Mouse (Mus musculus) intestine, embryonic 16.5 days (tissue): ENCODE data around the gene Pnck. TPM values are rescaled to one million over a fixed set of nuclear protein-coding genes. Genes with fewer than 3 reads are reported as not detected.
A peak's percentile ranks its signal among the peaks of the same experiment; 100 is the strongest.

Experiments
- ATAC-seq: fragments of 200-750 bp; cut with Nextera tagmentation; 2 replicates; pipeline ENCODE4 v1.8.0; 2017; ENCODE audit warnings: moderate TSS enrichment, moderate library complexity
- H3K27ac ChIP-seq: fragments of 300-500 bp; sonication (generic); 2 replicates; pipeline ENCODE4 v1.5.1; 2014; ENCODE audit warnings: mild to moderate bottlenecking, low read length
- H3K27me3 ChIP-seq: fragments of 300-500 bp; sonication (generic); replicated peaks from 2 replicates; pipeline ENCODE4 v1.6.1; 2014; ENCODE audit warnings: low read length, control low read depth, mixed read lengths; ENCODE audit not compliant: control insufficient read depth, insufficient read depth
- H3K36me3 ChIP-seq: fragments of 300-500 bp; sonication (generic); 2 replicates; pipeline ENCODE4 v1.6.1; 2014; ENCODE audit warnings: low read length, control low read depth; ENCODE audit not compliant: control insufficient read depth, insufficient read depth
- H3K4me1 ChIP-seq: fragments of 300-500 bp; sonication (generic); 2 replicates; pipeline ENCODE4 v1.6.1; 2014; ENCODE audit warnings: low read length, control low read depth, mixed read lengths; ENCODE audit not compliant: control insufficient read depth, insufficient read depth
- H3K4me2 ChIP-seq: fragments of 300-500 bp; sonication (generic); 2 replicates; pipeline ENCODE4 v1.6.1; 2014; ENCODE audit warnings: low read depth, low read length, control low read depth
- H3K4me3 ChIP-seq: fragments of 300-500 bp; sonication (generic); 2 replicates; pipeline ENCODE4 v1.5.1; 2014; ENCODE audit warnings: mild to moderate bottlenecking, low read length
- H3K9ac ChIP-seq: fragments of 300-500 bp; sonication (generic); 2 replicates; pipeline ENCODE4 v1.6.1; 2014; ENCODE audit warnings: low read depth, low read length
- H3K9me3 ChIP-seq: fragments of 300-500 bp; sonication (generic); 2 replicates; pipeline ENCODE4 v1.6.1; 2016; ENCODE audit warnings: low read length, control low read depth; ENCODE audit not compliant: control insufficient read depth
- WGBS: fragments of 180-500 bp; shearing (Covaris S2); extraction: QIAGEN DNeasy Blood & Tissue Kit; methylation state at CpG from one replicate; pipeline ENCODE4 v1.1.7; 2014; 5-methylcytosine and 5-hydroxymethylcytosine counted together
- polyA plus RNA-seq: library from polyadenylated mRNA; unstranded; fragments of >200 nt; fragmentation: Nextera tagmentation; extraction: Ambion mirVana; gene quantifications from 2 replicates; pipeline ENCODE4 v1.2.1, GENCODE M21; 2015

Gene Pnck
- polyA plus RNA-seq, 1 experiment from 2014 or later, result 11.4 TPM

- no peaks in the 10 kb centered on the region for H3K9me3 ChIP-seq
- ATAC-seq, result no peak
- no peak overlapping the region for H3K9ac ChIP-seq
- no peaks in the 10 kb centered on the region for H3K4me1 ChIP-seq
- H3K4me3 ChIP-seq, result no peak overlapping the region
- no peak overlapping the region for H3K4me2 ChIP-seq
- 80% methylated on average over 6 of the region's 6 CpGs for WGBS
- H3K27ac ChIP-seq, result no peak overlapping the region
- no peaks in the 10 kb centered on the region for H3K27me3 ChIP-seq
- no peaks in the 10 kb centered on the region for H3K36me3 ChIP-seq
These were observed 6.5 kb downstream of the Pnck start for GRCm38 (mm10) chrX:73653392-73653791.

GRCm38 (mm10) chrX:73650869-73651268 lies 9.0 kb downstream of the Pnck start:
- Histone ChIP-seq H3K4me2 (no peak overlapping the region), H3K9me3 (no peaks in the 10 kb centered on the region), H3K27ac (no peak overlapping the region), H3K36me3 (no peaks in the 10 kb centered on the region), H3K9ac (no peak overlapping the region), H3K4me1 (no peaks in the 10 kb centered on the region), H3K27me3 (no peaks in the 10 kb centered on the region), H3K4me3 (no peak overlapping the region)
- WGBS, result 66% methylated on average over 3 of the region's 3 CpGs
- ATAC-seq, result no peak

GRCm38 (mm10) chrX:73645121-73645520 lies 14.8 kb downstream of the Pnck start:
- ATAC-seq, result no peak
- Histone ChIP-seq H3K36me3 (no peaks in the 10 kb centered on the region), H3K27me3 (no peaks in the 10 kb centered on the region), H3K4me2 (no peak overlapping the region), H3K9ac (no peak overlapping the region), H3K4me3 (no peak overlapping the region), H3K9me3 (no peaks in the 10 kb centered on the region), H3K4me1 (no peaks in the 10 kb centered on the region), H3K27ac (no peak overlapping the region)
- WGBS, result 35% methylated on average over 4 of the region's 4 CpGs

GRCm38 (mm10) chrX:73639901-73640469 lies 19.9 kb downstream of the Pnck start:
- peak; percentile 17; the same call in 1 of the 2 replicates for ATAC-seq
- Histone ChIP-seq H3K4me1 (no peaks in the 10 kb centered on the region), H3K36me3 (no peaks in the 10 kb centered on the region), H3K27me3 (peaks cover 23% of the 10 kb centered on the region), H3K9me3 (no peaks in the 10 kb centered on the region), H3K4me3 (peak overlapping the region; percentile 45), H3K4me2 (peak overlapping the region; percentile 71), H3K27ac (no peak overlapping the region), H3K9ac (peak overlapping the region; percentile 63)
- WGBS, result 19% methylated on average over 41 of the region's 41 CpGs

GRCm38 (mm10) chrX:73639255-73639675 lies 20.7 kb downstream of the Pnck start, which contains the start of gene Dusp9:
Dusp9 (plus strand) TSS chrX:73639419.
- WGBS, result 16% methylated on average over 25 of the region's 28 CpGs
- Histone ChIP-seq H3K27me3 (peaks cover 29% of the 10 kb centered on the region), H3K4me2 (peak within 1 kb of the TSS; percentile 71), H3K9ac (peak within 1 kb of the TSS; percentile 63), H3K9me3 (no peaks in the 10 kb centered on the region), H3K36me3 (no peaks in the 10 kb centered on the region), H3K27ac (no peak within 1 kb of the TSS), H3K4me3 (peak within 1 kb of the TSS; percentile 45), H3K4me1 (no peaks in the 10 kb centered on the region)
- peak; percentile 90 for ATAC-seq

GRCm38 (mm10) chrX:73637415-73637814 lies 22.5 kb downstream of the Pnck start:
- Histone ChIP-seq H3K4me1 (no peaks in the 10 kb centered on the region), H3K27me3 (peaks cover 34% of the 10 kb centered on the region), H3K36me3 (no peaks in the 10 kb centered on the region), H3K9ac (peak overlapping the region; percentile 37; the same call in 1 of the 2 replicates), H3K27ac (no peak overlapping the region), H3K4me3 (peak overlapping the region; percentile 32), H3K4me2 (peak overlapping the region; percentile 55), H3K9me3 (no peaks in the 10 kb centered on the region)
- 17% methylated on average over 19 of the region's 19 CpGs for WGBS
- no peak for ATAC-seq

- no peak overlapping the region for H3K4me3 ChIP-seq
- 24% methylated on average over 16 of the region's 19 CpGs for WGBS
- ATAC-seq, result no peak
- H3K4me2 ChIP-seq, result peak overlapping the region; percentile 9; the same call in 1 of the 2 replicates
- no peaks in the 10 kb centered on the region for H3K9me3 ChIP-seq
- no peak overlapping the region for H3K9ac ChIP-seq
- H3K27ac ChIP-seq, result no peak overlapping the region
- no peaks in the 10 kb centered on the region for H3K4me1 ChIP-seq
- peaks cover 34% of the 10 kb centered on the region for H3K27me3 ChIP-seq
- H3K36me3 ChIP-seq, result no peaks in the 10 kb centered on the region
These were observed 24.5 kb downstream of the Pnck start for GRCm38 (mm10) chrX:73635425-73635824.

GRCm38 (mm10) chrX:73626981-73627380 lies 32.9 kb downstream of the Pnck start:
- no peaks in the 10 kb centered on the region for H3K36me3 ChIP-seq

GRCm38 (mm10) chrX:73619890-73620289 lies 40.0 kb downstream of the Pnck start:
- 86% methylated on average over 2 of the region's 2 CpGs for WGBS
- ATAC-seq, result no peak

More at GRCm38 (mm10) chrX:73626981-73627380, 32.9 kb downstream of the Pnck start:
- Histone ChIP-seq H3K9ac (no peak overlapping the region), H3K9me3 (no peaks in the 10 kb centered on the region), H3K4me2 (no peak overlapping the region), H3K4me1 (no peaks in the 10 kb centered on the region), H3K27me3 (no peaks in the 10 kb centered on the region; the same call in 1 of the 2 replicates), H3K4me3 (no peak overlapping the region), H3K27ac (no peak overlapping the region)
- no peak for ATAC-seq

GRCm38 (mm10) chrX:73619401-73619800 lies 40.5 kb downstream of the Pnck start:
- no peak overlapping the region for H3K4me2 ChIP-seq
- no peak for ATAC-seq
- 0 out of 2 replicates have a peak, but pooled peaks cover 3% of the 10 kb centered on the region for H3K27me3 ChIP-seq
- H3K27ac ChIP-seq, result no peak overlapping the region
- no peaks in the 10 kb centered on the region for H3K36me3 ChIP-seq
- no peak overlapping the region for H3K4me3 ChIP-seq
- H3K9me3 ChIP-seq, result no peaks in the 10 kb centered on the region
- H3K4me1 ChIP-seq, result no peaks in the 10 kb centered on the region
- H3K9ac ChIP-seq, result no peak overlapping the region

More at GRCm38 (mm10) chrX:73619890-73620289, 40.0 kb downstream of the Pnck start:
- Histone ChIP-seq H3K27ac (no peak overlapping the region), H3K27me3 (0 out of 2 replicates have a peak, but pooled peaks cover 3% of the 10 kb centered on the region), H3K4me3 (no peak overlapping the region), H3K4me2 (no peak overlapping the region), H3K4me1 (no peaks in the 10 kb centered on the region), H3K36me3 (no peaks in the 10 kb centered on the region), H3K9me3 (no peaks in the 10 kb centered on the region), H3K9ac (no peak overlapping the region)
